Mouse (Mus musculus): Measurements from ENCODE around the gene Hemk1. TPM values are rescaled to one million over a fixed set of nuclear protein-coding genes. Genes with fewer than 3 reads are reported as not detected.

The Hemk1 gene
- total and polyA plus RNA-seq, 3 experiments: 21.2 to 30.3 (median 21.4) TPM

GRCm38 (mm10) chr9:107323558-107323957 lies 14.6 kb downstream of the Hemk1 start:
- H3K4me3 ChIP-seq: no peak overlapping the region

GRCm38 (mm10) chr9:107322461-107323050 lies 15.6 kb downstream of the Hemk1 start:
- no peak overlapping the region for H3K4me3 ChIP-seq
- no peak for DNase-seq
- 71% methylated on average over 8 of the region's 8 CpGs for WGBS
- H3K27me3 ChIP-seq (ENCODE audit: control insufficient read depth, insufficient read depth, low read length): no peaks in the 10 kb centered on the region
- H3K9ac ChIP-seq (ENCODE audit: low read depth, low read length): no peak overlapping the region
- intact Hi-C loops (cut with DNase I): loop anchor here (2.0 kb wide), 1 partner anchor 14 kb away; no protein-coding TSS in a partner anchor
- H3K79me2 ChIP-seq (replicated peaks; ENCODE audit: control insufficient read depth, insufficient read depth, low read length): no peaks in the 10 kb centered on the region
- peaks cover 2% of the 10 kb centered on the region for H3K36me3 ChIP-seq (ENCODE audit: control insufficient read depth, insufficient read depth, low read length)
- peaks cover 17% of the 10 kb centered on the region for H3K4me1 ChIP-seq (ENCODE audit: control insufficient read depth, insufficient read depth, low read length)
- TF ChIP-seq POLR2A (IDR thresholded peaks at IDR 0.05; ENCODE audit: insufficient read depth, low read depth, low read length) (no peak), CTCF (IDR thresholded peaks at IDR 0.05) (no peak), EP300 (IDR thresholded peaks at IDR 0.05; ENCODE audit: insufficient read depth, low read depth, low read length) (no peak)
- H3K27ac ChIP-seq: peak overlapping the region; percentile 73

More at GRCm38 (mm10) chr9:107323558-107323957, 14.6 kb downstream of the Hemk1 start:
- WGBS: 6% methylated on average over 6 of the region's 6 CpGs
- peak overlapping the region; percentile 73 for H3K27ac ChIP-seq
- H3K4me1 ChIP-seq (ENCODE audit: control insufficient read depth, insufficient read depth, low read length): peaks cover 17% of the 10 kb centered on the region
- intact Hi-C loops (cut with DNase I): loop anchor here (2.0 kb wide), 1 partner anchor 15 kb away; no protein-coding TSS in a partner anchor
- DNase-seq: peak; percentile 82 to 90
- no peaks in the 10 kb centered on the region for H3K79me2 ChIP-seq (replicated peaks; ENCODE audit: control insufficient read depth, insufficient read depth, low read length)
- H3K36me3 ChIP-seq (ENCODE audit: control insufficient read depth, insufficient read depth, low read length): peaks cover 2% of the 10 kb centered on the region
- H3K27me3 ChIP-seq (ENCODE audit: control insufficient read depth, insufficient read depth, low read length): no peaks in the 10 kb centered on the region
- no peak overlapping the region; the same call in 1 of the 2 replicates for H3K9ac ChIP-seq (ENCODE audit: low read depth, low read length)
- TF ChIP-seq CTCF (IDR thresholded peaks at IDR 0.05): no peak
- TF ChIP-seq EP300 (IDR thresholded peaks at IDR 0.05; ENCODE audit: insufficient read depth, low read depth, low read length): peak; percentile 100
- TF ChIP-seq POLR2A (IDR thresholded peaks at IDR 0.05; ENCODE audit: insufficient read depth, low read depth, low read length): peak; percentile 43; the same call in 1 of the 2 replicates

GRCm38 (mm10) chr9:107315791-107316190 lies 22.4 kb downstream of the Hemk1 start:
- H3K4me3 ChIP-seq: no peak overlapping the region
- peak; percentile 40; the same call in 1 of the 2 replicates for TF ChIP-seq EP300 (IDR thresholded peaks at IDR 0.05; ENCODE audit: insufficient read depth, low read depth, low read length)
- no peak for TF ChIP-seq CTCF (IDR thresholded peaks at IDR 0.05)
- no peak for TF ChIP-seq POLR2A (IDR thresholded peaks at IDR 0.05; ENCODE audit: insufficient read depth, low read depth, low read length)
- no peaks in the 10 kb centered on the region for H3K79me2 ChIP-seq (replicated peaks; ENCODE audit: control insufficient read depth, insufficient read depth, low read length)
- no peaks in the 10 kb centered on the region for H3K36me3 ChIP-seq (ENCODE audit: control insufficient read depth, insufficient read depth, low read length)
- peak overlapping the region; percentile 23 for H3K27ac ChIP-seq
- DNase-seq: peak; percentile 44 to 66
- intact Hi-C loops (cut with DNase I): no loop called here
- no peaks in the 10 kb centered on the region for H3K27me3 ChIP-seq (ENCODE audit: control insufficient read depth, insufficient read depth, low read length)
- peaks cover 3% of the 10 kb centered on the region for H3K4me1 ChIP-seq (ENCODE audit: control insufficient read depth, insufficient read depth, low read length)
- 34% methylated on average over 2 of the region's 2 CpGs for WGBS
- H3K9ac ChIP-seq (ENCODE audit: low read depth, low read length): no peak overlapping the region

GRCm38 (mm10) chr9:107313926-107314325 lies 24.2 kb downstream of the Hemk1 start:
- 73% methylated on average over 3 of the region's 3 CpGs for WGBS
- H3K79me2 ChIP-seq (replicated peaks; ENCODE audit: control insufficient read depth, insufficient read depth, low read length): no peaks in the 10 kb centered on the region
- intact Hi-C loops (cut with DNase I): no loop called here
- H3K4me1 ChIP-seq (ENCODE audit: control insufficient read depth, insufficient read depth, low read length): peaks cover 7% of the 10 kb centered on the region
- no peak for DNase-seq
- H3K4me3 ChIP-seq: no peak overlapping the region
- no peaks in the 10 kb centered on the region for H3K27me3 ChIP-seq (ENCODE audit: control insufficient read depth, insufficient read depth, low read length)
- H3K27ac ChIP-seq: no peak overlapping the region
- TF ChIP-seq EP300 (IDR thresholded peaks at IDR 0.05; ENCODE audit: insufficient read depth, low read depth, low read length) (no peak), CTCF (IDR thresholded peaks at IDR 0.05) (no peak), POLR2A (IDR thresholded peaks at IDR 0.05; ENCODE audit: insufficient read depth, low read depth, low read length) (no peak)
- no peaks in the 10 kb centered on the region for H3K36me3 ChIP-seq (ENCODE audit: control insufficient read depth, insufficient read depth, low read length)
- no peak overlapping the region for H3K9ac ChIP-seq (ENCODE audit: low read depth, low read length)

- peak in 1 of 2 experiments; percentile 29 for DNase-seq
- no peaks in the 10 kb centered on the region for H3K27me3 ChIP-seq (ENCODE audit: control insufficient read depth, insufficient read depth, low read length)
- intact Hi-C loops (cut with DNase I): no loop called here
- H3K4me1 ChIP-seq (ENCODE audit: control insufficient read depth, insufficient read depth, low read length): peaks cover 13% of the 10 kb centered on the region
- H3K27ac ChIP-seq: peak overlapping the region; percentile 40
- no peak overlapping the region for H3K4me3 ChIP-seq
- no peaks in the 10 kb centered on the region for H3K79me2 ChIP-seq (replicated peaks; ENCODE audit: control insufficient read depth, insufficient read depth, low read length)
- no peak overlapping the region; the same call in 1 of the 2 replicates for H3K9ac ChIP-seq (ENCODE audit: low read depth, low read length)
- H3K36me3 ChIP-seq (ENCODE audit: control insufficient read depth, insufficient read depth, low read length): no peaks in the 10 kb centered on the region
- 50% methylated on average over 10 of the region's 10 CpGs for WGBS
- TF ChIP-seq POLR2A (IDR thresholded peaks at IDR 0.05; ENCODE audit: insufficient read depth, low read depth, low read length): no peak
- no peak for TF ChIP-seq CTCF (IDR thresholded peaks at IDR 0.05)
- TF ChIP-seq EP300 (IDR thresholded peaks at IDR 0.05; ENCODE audit: insufficient read depth, low read depth, low read length): no peak
These were observed 25.2 kb downstream of the Hemk1 start for GRCm38 (mm10) chr9:107312811-107313584.
